Mouse (Mus musculus) c-Kit-positive CD71-negative TER-119-negative erythroid progenitor cells, embryonic 14.5 days (primary cell): Measurements from ENCODE around the gene Xpnpep3.

ENCODE experiments used
- DNase-seq: peaks from one replicate; pipeline ENCODE4 v3.0.0-alpha.2; 2013; ENCODE audit warnings: low read depth

The Xpnpep3 gene

GRCm38 (mm10) chr15:81480977-81481379 lies 81.0 kb downstream of the Xpnpep3 start:
- DNase-seq = peak; percentile 40

- DNase-seq = no peak
Measured at GRCm38 (mm10) chr15:81482966-81483365, 83.0 kb downstream of the Xpnpep3 start.

- no peak for DNase-seq
Measured at GRCm38 (mm10) chr15:81483691-81484090, 83.8 kb downstream of the Xpnpep3 start.

- no peak for DNase-seq
Measured at GRCm38 (mm10) chr15:81485483-81485882, 85.5 kb downstream of the Xpnpep3 start.

GRCm38 (mm10) chr15:81503466-81503865 lies 103.5 kb downstream of the Xpnpep3 start:
- DNase-seq = no peak

GRCm38 (mm10) chr15:81503995-81504394 lies 104.1 kb downstream of the Xpnpep3 start:
- DNase-seq = no peak
